Mouse (Mus musculus): ENCODE data around the gene Rnf135.
"Not testable (repeated sequence)": the region's sequence is repeated elsewhere in the genome, so short reads cannot be mapped to it uniquely, and the experiment has no call there.

The Rnf135 gene

DNA sequence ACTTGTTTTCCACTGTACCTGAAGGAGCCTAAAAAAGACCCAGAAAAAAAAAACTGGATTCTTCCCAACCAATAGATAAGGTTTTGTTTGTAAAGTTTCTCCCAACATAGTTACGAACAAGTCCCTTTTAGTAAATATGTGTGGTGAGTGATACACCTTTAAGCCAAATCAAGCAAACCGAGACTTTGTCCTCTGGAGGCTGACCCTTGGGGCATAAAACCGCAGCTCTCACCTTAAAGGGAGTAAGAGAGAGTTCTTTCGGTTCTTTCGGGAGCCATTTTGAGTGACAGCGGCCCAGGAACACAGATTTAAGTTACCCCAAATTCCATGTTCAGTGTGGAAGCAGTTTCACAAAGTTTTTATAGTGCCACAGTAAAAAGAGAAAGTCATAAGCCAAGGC, 18.6 kb downstream of the Rnf135 start:
- in situ Hi-C loops (cut with MboI, MseI), result no loop called here

DNA sequence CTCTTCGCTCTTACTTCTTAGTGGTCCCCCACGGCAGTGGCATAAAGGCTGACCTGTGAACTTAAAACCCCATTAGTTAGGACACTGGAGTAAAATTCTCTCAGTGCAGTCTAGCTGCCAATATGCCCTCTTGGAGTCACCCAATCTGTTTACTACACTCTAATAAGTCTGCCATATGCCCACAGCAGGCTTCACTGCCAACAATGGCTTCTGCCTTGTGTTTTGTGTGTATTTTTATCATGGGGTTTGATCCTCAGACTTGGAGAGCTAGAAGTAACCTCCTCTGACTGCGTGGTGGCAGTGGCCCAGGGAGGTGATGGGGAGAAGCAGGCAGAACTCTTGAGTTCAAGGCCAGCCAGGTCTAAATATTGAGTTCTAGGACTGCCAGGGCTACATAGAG, 20.4 kb downstream of the Rnf135 start:
- in situ Hi-C loops (cut with MboI, MseI), result no loop called here

DNA sequence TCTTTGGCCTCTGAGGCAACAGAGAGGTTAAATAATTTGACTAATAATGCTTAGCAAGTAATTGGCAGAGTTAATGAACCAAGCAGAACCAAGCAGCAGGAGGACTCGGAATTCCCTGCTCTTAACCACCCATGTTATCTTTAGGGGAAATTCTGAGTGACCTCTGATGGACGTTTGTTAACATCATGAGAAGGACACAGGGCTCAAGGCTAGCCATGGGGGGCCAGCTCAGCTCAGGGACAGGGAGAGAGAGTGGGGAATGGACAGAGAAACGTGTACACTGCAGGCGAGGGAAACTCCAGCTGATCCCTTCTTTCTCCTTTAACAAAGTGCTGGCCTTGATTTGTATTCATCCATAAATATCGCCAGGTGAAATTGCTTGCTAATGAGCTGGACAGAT, 21.3 kb downstream of the Rnf135 start:
- in situ Hi-C loops (cut with MboI, MseI), result no loop called here

DNA sequence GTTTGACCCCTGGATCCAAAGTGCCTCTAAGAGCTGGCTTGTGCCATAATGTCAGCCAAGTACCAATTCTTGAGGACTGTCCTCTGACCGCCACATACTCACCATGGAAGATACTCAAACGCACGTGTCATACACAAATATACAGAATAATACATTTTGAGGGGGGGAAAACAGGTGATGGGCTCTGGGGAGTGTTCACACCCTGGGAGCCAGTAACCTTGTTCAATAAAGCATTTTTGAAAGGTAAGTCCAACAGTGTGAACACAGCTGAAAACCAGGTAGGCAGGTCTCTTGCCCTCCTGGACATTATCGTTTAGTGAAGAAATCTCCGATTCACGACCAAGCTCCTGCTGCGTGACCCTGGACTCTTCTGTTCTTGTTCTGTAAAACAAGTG, 24.8 kb downstream of the Rnf135 start:
- in situ Hi-C loops (cut with MboI, MseI), result no loop called here

DNA sequence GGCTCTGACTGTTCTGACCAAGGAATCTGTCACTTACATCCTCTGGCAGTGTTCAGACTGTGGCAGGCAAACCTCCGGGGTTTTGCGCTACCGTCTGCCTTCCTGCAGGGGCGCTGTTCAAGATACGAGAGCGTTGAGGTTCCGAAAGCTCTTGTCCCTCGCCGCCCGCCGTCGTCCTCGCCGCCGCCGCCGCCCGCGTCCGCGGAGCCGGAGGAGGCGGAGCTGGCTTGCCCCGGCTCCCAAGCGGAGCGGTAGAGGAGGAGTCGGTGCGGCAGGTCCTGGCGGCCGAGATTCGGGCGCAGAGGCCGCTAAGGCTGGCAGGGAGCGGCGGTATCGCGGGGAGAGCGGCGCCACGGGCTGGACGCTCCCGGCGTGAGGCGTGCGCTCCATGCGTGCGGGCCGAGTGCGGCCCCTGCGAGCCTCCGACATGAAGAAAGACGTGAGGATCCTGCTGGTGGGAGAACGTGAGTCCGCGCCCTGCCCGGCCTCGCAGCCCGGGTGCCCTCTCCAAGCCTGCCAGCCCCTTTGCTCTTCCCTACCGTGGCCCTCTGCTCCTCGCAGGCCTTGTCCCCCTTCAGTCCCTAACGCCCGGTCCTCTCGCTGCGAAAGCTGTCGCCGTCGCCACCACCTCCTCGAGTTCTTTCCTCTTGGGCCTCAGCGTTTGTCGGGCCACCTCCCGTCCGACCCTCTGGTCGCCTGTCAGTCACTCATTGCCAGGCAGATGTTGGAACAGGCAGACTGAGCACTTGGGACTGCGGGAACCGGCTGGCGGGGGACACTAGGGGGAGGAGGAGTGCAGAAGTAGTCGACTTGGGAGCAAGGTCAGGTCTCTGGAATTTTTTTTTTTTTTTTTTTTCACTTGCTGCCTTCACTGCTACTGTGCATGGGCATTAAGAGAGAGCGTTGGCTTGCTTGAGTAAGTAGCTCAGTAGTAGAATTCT, 25.5 kb downstream of the Rnf135 start, which contains the start of gene Rhot1:
TSS of gene Rhot1 (plus strand) at position 160 of the 941 bp plus-strand sequence.
- in situ Hi-C loops (cut with MboI, MseI), result no loop called here

DNA sequence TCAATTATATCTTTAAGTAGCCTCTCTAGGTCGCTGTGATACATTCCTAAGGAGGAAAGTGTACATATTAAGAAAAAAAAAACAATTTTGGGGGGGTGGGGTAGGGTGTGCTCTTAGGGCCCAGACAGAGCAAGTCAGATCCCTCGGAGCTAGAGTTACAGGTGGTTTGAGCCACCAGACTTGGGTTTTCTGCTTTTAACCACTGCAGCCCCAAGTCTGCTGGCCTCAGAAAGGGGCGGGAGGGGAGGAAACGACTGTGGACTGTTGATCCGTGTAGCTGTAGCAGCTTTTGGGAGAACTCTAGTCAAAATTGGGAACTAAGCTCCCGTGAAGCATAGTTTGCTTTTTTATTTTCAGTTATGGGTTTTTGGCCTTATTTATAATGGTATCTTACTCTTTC, 26.7 kb downstream of the Rnf135 start:
- in situ Hi-C loops (cut with MboI, MseI), result no loop called here

DNA sequence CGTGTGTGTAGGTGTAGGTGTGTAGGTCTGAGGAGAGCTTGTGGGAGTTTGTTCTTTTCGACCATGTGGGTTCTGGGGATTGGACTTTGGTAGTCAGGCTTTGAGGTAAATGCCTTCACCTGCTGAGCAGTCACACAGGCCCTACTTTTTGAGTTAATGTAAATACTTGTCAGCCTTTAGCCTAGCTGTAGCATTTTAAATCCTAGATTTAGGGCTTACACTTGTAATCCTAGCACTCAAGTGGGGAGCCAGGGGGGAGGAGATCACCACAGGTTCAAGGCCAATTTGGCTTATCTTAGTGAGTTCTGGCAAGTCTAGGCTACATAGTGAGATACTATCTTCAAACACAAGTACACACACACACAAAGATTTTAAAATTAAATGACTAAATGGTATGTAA, 28.6 kb downstream of the Rnf135 start:
- in situ Hi-C loops (cut with MboI, MseI), result no loop called here

DNA sequence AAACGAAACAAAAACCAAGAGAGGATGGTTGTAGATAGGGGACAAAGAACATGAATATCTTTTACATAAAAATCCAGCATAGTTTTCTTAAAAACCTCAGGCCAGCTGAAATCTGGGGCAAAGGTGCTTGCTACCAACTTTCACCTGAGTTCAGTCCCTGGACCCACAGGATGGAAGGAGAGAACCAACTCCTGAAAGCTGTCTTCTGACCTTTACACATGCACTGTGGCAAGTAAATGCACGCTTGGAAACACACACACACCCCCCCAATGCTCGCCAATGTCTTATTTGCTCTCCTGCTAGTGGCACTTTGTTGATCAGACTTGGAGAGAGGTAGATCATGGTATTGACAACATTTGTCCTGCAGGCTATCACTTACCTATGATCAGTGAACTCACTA, 31.6 kb downstream of the Rnf135 start:
- in situ Hi-C loops (cut with MboI, MseI), result no loop called here

DNA sequence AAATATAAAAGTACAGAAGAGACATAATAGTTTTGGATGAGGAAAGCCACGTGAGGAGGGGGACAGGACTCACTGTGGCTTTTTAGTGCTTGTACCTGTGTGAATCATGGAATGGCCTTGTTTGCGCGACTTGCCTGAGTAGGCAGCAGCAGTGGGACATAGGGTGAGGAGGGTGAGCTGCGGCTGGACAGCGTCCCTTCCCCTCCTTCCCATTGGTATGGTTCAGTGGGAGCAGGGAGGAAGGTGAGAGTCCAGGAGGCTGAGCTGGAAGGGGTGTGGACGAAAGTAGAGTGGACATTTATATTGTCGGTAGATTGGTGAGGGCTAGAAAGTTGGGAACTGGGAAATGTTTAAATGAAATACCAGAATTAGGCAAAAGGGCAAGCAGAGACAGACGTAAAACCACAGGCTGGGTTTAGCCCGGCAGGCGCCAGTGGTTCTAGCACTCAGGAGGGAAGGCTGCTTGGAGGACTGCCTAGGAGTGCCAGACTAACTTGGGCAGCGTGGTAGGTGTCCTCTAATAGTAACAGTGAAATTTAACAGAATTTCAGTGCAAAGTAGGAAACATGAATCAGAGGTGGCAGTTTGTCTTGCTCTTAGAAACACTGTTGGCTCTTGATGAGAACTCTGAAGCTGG, 35.1 kb downstream of the Rnf135 start:
- in situ Hi-C loops (cut with MboI, MseI), result no loop called here

DNA sequence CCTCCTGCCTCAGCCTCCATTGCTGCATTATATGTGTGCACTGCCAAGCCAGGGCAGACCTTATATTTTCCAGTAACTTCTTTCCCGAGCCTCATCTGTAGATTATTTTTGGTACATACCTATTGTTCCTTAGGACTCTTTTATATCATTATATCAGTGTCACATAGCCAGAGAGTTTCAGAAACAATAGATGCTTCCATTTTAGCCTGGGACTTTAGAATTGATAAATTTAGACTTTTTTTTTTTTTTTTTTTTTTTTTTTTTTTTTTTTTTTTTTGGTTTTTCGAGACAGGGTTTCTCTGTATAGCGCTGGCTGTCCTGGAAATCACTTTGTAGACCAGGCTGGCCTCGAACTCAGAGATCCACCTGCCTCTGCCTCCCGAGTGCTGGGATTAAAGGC, 46.4 kb downstream of the Rnf135 start:
- in situ Hi-C loops (cut with MboI, MseI), result not testable (repeated sequence)

DNA sequence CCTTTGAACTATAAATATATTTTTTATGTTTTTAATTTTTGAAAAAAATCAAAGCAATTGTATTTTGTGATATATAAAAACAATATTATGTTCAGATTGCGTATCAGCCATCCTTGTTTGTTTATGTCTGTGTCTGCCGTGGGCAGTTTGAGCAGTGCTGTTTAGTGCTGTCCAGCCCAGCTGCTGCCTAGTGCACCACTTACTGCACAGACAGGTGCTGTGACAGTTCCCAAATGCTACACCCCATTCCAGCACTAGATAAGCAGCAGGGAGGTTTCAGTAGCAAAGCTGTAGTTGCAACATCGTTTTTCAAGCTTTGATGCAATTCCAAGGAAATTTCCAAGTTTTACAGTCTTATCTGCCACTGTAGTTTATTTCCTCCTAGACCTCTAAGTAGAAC, 53.6 kb downstream of the Rnf135 start:
- in situ Hi-C loops (cut with MboI, MseI), result no loop called here

DNA sequence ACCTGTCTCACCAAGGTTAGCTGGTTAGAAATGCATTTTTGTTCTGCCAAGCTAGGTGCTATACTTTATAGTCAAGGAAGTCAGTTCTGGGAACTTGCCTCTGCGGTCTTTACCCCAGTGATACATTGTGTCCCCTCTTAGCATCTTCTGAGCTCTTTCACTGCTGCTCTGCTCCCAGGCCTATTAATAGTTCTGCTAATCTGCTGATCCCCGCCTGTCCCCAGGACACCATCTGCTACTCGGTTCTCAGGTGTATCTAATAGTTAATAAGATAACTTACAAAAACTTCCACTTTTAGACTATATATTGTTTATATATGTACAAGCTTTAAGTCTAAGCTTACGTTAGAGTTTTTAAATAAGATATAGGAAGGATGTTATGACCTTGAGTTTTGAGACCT, 54.7 kb downstream of the Rnf135 start:
- in situ Hi-C loops (cut with MboI, MseI), result no loop called here

DNA sequence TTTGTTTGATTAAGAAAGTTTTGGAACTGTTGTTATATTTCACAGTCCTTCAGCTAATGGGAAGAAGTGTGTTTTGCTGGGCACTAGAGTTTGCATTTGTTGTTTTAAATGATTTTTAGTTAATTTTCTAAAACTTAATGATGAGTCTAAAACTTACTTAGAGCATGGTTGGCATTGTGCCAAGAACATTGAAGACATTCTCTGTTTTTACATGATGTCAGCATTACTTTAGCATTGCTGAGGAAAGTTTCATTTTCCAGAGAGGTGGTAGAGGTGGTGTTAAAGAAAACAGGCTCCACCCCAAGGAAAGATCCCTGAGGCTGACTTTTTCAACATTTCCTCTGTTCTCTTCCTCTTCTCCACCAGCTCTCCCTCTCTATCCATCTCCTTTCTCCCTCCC, 63.4 kb downstream of the Rnf135 start:
- in situ Hi-C loops (cut with MboI, MseI), result no loop called here

DNA sequence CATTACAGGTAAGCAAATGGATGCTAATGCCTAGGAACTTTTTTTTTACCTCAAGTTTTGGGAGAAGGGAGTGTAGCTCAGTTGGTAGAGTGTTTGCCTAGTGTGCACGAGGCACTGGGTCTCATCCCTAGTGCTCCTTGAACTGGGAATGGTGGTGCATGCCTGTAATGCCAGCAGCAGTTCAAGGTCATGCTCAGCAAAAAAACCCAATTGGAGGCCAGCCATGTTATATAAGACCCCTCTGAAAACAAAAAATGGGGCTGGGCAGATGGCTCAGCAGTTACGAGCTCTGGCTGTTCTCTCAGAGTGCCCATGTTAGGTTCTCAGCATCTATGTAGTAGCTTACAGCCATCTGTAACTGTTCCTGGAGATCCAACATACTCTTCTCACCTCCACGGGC, 64.9 kb downstream of the Rnf135 start:
- in situ Hi-C loops (cut with MboI, MseI), result no loop called here
